Mouse (Mus musculus) ovary, postnatal 14 days (tissue): Measurements from ENCODE around the gene Aif1l.

Experiments used
- DNase-seq: peaks from one replicate; pipeline ENCODE4 v3.0.0; 2022; ENCODE audit warnings: low spot score

Gene Aif1l

DNA sequence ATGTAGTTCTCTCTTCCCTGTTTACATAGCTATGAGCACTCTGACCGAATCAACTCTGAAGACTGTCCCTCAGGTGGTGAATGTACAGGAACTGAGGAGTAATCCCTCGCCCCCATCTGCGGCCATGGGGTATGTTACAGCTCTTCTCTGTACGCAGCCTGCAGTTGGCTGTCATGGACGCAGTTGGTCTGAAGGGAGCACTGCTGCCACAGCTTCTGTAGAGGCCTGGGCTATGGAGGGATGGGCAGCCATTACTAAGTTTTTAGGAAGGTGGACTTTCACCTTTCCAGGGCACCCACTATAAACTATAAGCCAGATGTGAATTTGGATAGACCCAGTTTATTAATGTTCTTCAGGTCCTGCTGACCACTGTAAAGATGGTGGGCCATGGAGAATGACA is 70.3 kb downstream of the Aif1l start:
- DNase-seq: no peak
